Mouse (Mus musculus) liver, embryonic 14.5 days (tissue): Measurements from ENCODE around the gene Gpr31b.
"Not testable (repeated sequence)": the region's sequence is repeated elsewhere in the genome, so short reads cannot be mapped to it uniquely, and the experiment has no call there.

Experiments
- CTCF ChIP-seq: IDR thresholded peaks from 2 replicates; pipeline ENCODE4 v1.5.1; 2016; ENCODE audit warnings: antibody characterized with exemption, low read depth, control low read depth
- EP300 ChIP-seq: IDR thresholded peaks from 2 replicates; pipeline ENCODE4 v1.6.1; 2016; ENCODE audit warnings: antibody characterized with exemption, low read depth

- TF ChIP-seq CTCF, EP300: not testable (repeated sequence)
These were observed 40.1 kb upstream of the Gpr31b start for GRCm38 (mm10) chr17:13092100-13092764.
